Mouse (Mus musculus) testis, adult 2 months (tissue): ENCODE data around the gene Mogs.

Experiments used
- CTCF ChIP-seq: fragments of 200-500 bp; IDR thresholded peaks from 2 replicates; pipeline ENCODE4 v1.5.1; 2012; ENCODE audit warnings: low read depth, mild to moderate bottlenecking, inconsistent platforms, low read length, moderate library complexity; ENCODE audit not compliant: control insufficient read depth, insufficient read depth, insufficient replicate concordance
- POLR2A ChIP-seq: fragments of 200-500 bp; IDR thresholded peaks from 2 replicates; pipeline ENCODE4 v1.6.1; 2012; ENCODE audit warnings: low read depth, mild to moderate bottlenecking, inconsistent platforms, low read length, moderate library complexity; ENCODE audit not compliant: control insufficient read depth

GRCm38 (mm10) chr6:83136881-83137575 lies 21.7 kb downstream of the Mogs start:
- no peak for TF ChIP-seq CTCF
- no peak for TF ChIP-seq POLR2A
